Mouse (Mus musculus): Measurements from ENCODE around the gene Cep112.

The Cep112 gene

GRCm38 (mm10) chr11:108906590-108907254 is 481.7 kb downstream of the Cep112 start:
- ATAC-seq (ENCODE audit: low TSS enrichment) = no peak

- no peak for ATAC-seq (ENCODE audit: low TSS enrichment)
Measured at GRCm38 (mm10) chr11:108909396-108910195, 484.6 kb downstream of the Cep112 start.
